Comparison of ENCODE assay signal across 13 mouse cellular contexts in genomic region chr10:12837636-12838035, GRCm38 (mm10). TPM values are rescaled to one million over a fixed set of nuclear protein-coding genes. Genes with fewer than 3 reads are reported as not detected.
DNase-seq lines count a peak whose midpoint lies in the region; ATAC-seq and TF ChIP-seq lines count a peak whose summit lies in the region.
"Had no signal": no experiment of that assay in that cellular context is flagged by ENCODE, and none has a peak within 500 bp of the region (broad histone marks: within the 10 kb centered on the region; RNA-seq: fewer than 3 reads in every experiment).

No protein-coding gene starts in this region.

- TF ChIP-seq CTCF in layer of hippocampus, adult 2 months (conservative IDR thresholded peaks at IDR 0.05) = no peak

- H3K27ac ChIP-seq in layer of hippocampus, adult 2 months = peak overlapping the region; percentile 32; the same call in 1 of the 2 replicates
- H3K27ac ChIP-seq: liver, embryonic 14.5 days; neural tube, embryonic 15.5 days had no signal

- DNase-seq in gastrocnemius, postnatal 10 days = peak; percentile 33
- no peak for DNase-seq in gastrocnemius, adult 18-20 months (ENCODE audit: low spot score)
- DNase-seq in layer of hippocampus, adult 2 months (ENCODE audit: low spot score in 2 of 2) = peak in 1 of 2 experiments; percentile 14
- DNase-seq in layer of hippocampus, postnatal 36 days = no peak
- peak; percentile 86 for DNase-seq in adipocyte (ENCODE audit: low spot score)
- peak; percentile 67 for DNase-seq in lung, postnatal 10 days
- no peak for DNase-seq in embryo, embryonic 10 days (ENCODE audit: low spot score)

- ATAC-seq in erythroblast, adult 5-6 weeks (replicated peaks; ENCODE audit: low FRiP score, poor library complexity, severe bottlenecking) = no peak
- ATAC-seq: CD4-positive, CD25-positive, alpha-beta regulatory T cell, adult 4 months; intestine, postnatal 0 days; midbrain, embryonic 16.5 days had no signal

- no peak overlapping the region for H3K4me3 ChIP-seq in layer of hippocampus, adult 2 months
- H3K4me3 ChIP-seq: neural tube, embryonic 15.5 days had no signal

RNA-seq across cellular contexts. Expression of gene Utrn, which starts 31.5 kb away (rescaled TPM):
- 10 to 100 TPM; 60.0 to 71.8 TPM for total RNA-seq in gastrocnemius, postnatal 10 days (2021)
- total RNA-seq in gastrocnemius, adult 18-20 months (2021) = 10 to 100 TPM; 17.6 to 20.4 TPM
- 10 to 100 TPM; 33.7 to 39.8 TPM for total RNA-seq in layer of hippocampus, adult 2 months (2021)
- total RNA-seq in layer of hippocampus, postnatal 36 days (2021) = 10 to 100 TPM; 34.0 to 35.6 TPM
- 25.5 and 40.7 TPM in 2 replicates for total RNA-seq in erythroblast, adult 5-6 weeks (2015; ENCODE audit: low replicate concordance)
- total RNA-seq in erythroblast, adult 5-6 weeks (2017; ENCODE audit: low replicate concordance) = 46.3 and 46.7 TPM in 2 replicates

Comparison
In these comparisons a context has a peak if more than half of its experiments do, and no peak if none do; other contexts are left out.
1. DNase-seq: peak in gastrocnemius, postnatal 10 days (single experiment), adipocyte (single experiment) and lung, postnatal 10 days (single experiment); none in gastrocnemius, adult 18-20 months (single experiment), layer of hippocampus, postnatal 36 days (0 of 2) and embryo, embryonic 10 days (single experiment).